7 mouse cellular contexts compared by ENCODE assay signal in the genomic region with DNA sequence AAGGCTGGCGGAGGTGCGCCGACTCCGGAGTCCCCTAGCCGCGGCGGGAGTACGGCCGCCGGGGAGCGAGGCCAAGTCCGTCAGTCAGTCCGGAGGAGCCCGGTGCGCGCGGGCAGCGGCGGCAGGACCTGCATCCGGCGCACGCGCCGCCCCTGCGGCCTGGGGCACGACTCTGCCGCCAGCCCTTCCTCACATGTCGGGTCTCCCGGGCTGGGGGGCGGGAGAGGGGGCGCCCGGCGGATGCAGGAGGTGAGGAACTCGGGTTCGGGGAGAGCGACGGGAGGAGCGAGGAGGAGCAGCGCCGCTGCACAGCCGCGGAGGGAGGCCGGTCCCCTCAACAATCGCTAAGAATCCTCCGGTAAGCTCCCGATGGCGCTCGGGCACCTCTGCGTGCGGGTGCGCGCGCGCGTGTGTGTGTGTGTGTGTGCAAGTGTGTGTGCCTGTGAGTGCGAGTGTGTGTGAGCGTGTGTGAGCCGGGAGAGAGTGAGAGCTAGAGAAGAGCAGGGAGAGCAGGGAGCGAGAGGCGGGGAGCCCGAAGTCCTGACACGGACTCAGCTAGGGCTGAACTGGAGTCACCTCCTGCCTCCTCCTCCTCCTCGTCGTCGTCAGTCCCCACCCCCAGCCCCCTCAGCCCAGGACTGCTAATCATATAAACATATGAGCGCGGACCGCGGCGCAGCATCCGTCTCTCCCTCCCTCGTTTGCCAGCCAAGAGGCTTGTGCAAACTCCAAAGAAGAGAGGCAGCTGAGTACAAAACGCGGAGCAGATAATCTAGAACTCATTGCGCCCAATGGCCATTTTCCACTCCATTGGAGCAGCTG. TPM values are rescaled to one million over a fixed set of nuclear protein-coding genes. Genes with fewer than 3 reads are reported as not detected.
DNase-seq lines count a peak whose midpoint lies in the region; ATAC-seq and TF ChIP-seq lines count a peak whose summit lies in the region.

No protein-coding gene starts in this region.

- peak overlapping the region; percentile 75 for H3K4me2 ChIP-seq in embryonic facial prominence, embryonic 13.5 days
- peak overlapping the region; percentile 81 for H3K4me2 ChIP-seq in limb, embryonic 12.5 days
- peak overlapping the region; percentile 80 for H3K4me2 ChIP-seq in midbrain, embryonic 13.5 days (replicated peaks)

- H3K4me1 ChIP-seq in embryonic facial prominence, embryonic 13.5 days: peaks cover 38% of the 10 kb centered on the region
- peaks cover 9% of the 10 kb centered on the region; the same call in 1 of the 2 replicates for H3K4me1 ChIP-seq in kidney, adult 2 months (ENCODE audit: control insufficient read depth, insufficient read depth, low read length)
- H3K4me1 ChIP-seq in limb, embryonic 12.5 days (replicated peaks): peaks cover 37% of the 10 kb centered on the region
- peaks cover 29% of the 10 kb centered on the region for H3K4me1 ChIP-seq in midbrain, embryonic 13.5 days (replicated peaks)

- WGBS in embryonic facial prominence, embryonic 13.5 days: under 1% methylated on average over 71 of the region's 75 CpGs
- under 1% methylated on average over 75 of the region's 75 CpGs for WGBS in kidney, adult 2 months
- under 1% methylated on average over 74 of the region's 75 CpGs for WGBS in limb, embryonic 12.5 days
- WGBS in midbrain, embryonic 13.5 days: under 1% methylated on average over 72 of the region's 75 CpGs

- H3K9ac ChIP-seq in embryonic facial prominence, embryonic 13.5 days: peak overlapping the region; percentile 100
- H3K9ac ChIP-seq in limb, embryonic 12.5 days (replicated peaks): peak overlapping the region; percentile 99
- peak overlapping the region; percentile 97 for H3K9ac ChIP-seq in midbrain, embryonic 13.5 days (replicated peaks)

- TF ChIP-seq POLR2A in kidney, adult 2 months (IDR thresholded peaks at IDR 0.05; ENCODE audit: low read depth, low read length): peak; percentile 81

- peak; percentile 90 to 93 for DNase-seq in adrenal gland, postnatal 36 days
- peak; percentile 91 to 92 for DNase-seq in heart, adult 18-20 months
- peak; percentile 91 for DNase-seq in kidney, adult 2 months
- peak; percentile 41 to 65 for DNase-seq in spleen, postnatal 10 days (ENCODE audit: low spot score in 2 of 2)

- H3K4me3 ChIP-seq in embryonic facial prominence, embryonic 13.5 days: peak overlapping the region; percentile 94
- H3K4me3 ChIP-seq in kidney, adult 2 months (ENCODE audit: insufficient read depth, low read depth, low read length): peak overlapping the region; percentile 80
- H3K4me3 ChIP-seq in limb, embryonic 12.5 days (replicated peaks): peak overlapping the region; percentile 82
- H3K4me3 ChIP-seq in midbrain, embryonic 13.5 days (replicated peaks): peak overlapping the region; percentile 91

- peak overlapping the region; percentile 100 for H3K27ac ChIP-seq in embryonic facial prominence, embryonic 13.5 days
- H3K27ac ChIP-seq in kidney, adult 2 months (ENCODE audit: insufficient read depth, low read depth, low read length): peak overlapping the region; percentile 85
- H3K27ac ChIP-seq in limb, embryonic 12.5 days: peak overlapping the region; percentile 100
- peak overlapping the region; percentile 100 for H3K27ac ChIP-seq in midbrain, embryonic 13.5 days

- H3K27me3 ChIP-seq in embryonic facial prominence, embryonic 13.5 days: no peaks in the 10 kb centered on the region
- no peaks in the 10 kb centered on the region for H3K27me3 ChIP-seq in kidney, adult 2 months (replicated peaks; ENCODE audit: control insufficient read depth, insufficient read depth, low read length)
- no peaks in the 10 kb centered on the region for H3K27me3 ChIP-seq in limb, embryonic 12.5 days
- peaks cover 6% of the 10 kb centered on the region; the same call in 1 of the 2 replicates for H3K27me3 ChIP-seq in midbrain, embryonic 13.5 days

- TF ChIP-seq CTCF in kidney, adult 2 months (conservative IDR thresholded peaks at IDR 0.05; ENCODE audit: insufficient read depth, insufficient read length, low read depth, low read length): no peak

- ATAC-seq in embryonic facial prominence, embryonic 13.5 days (ENCODE audit: insufficient number of reproducible peaks, insufficient read depth, low FRiP score, low TSS enrichment, low read depth): peak; percentile 86
- peak; percentile 85 for ATAC-seq in limb, embryonic 12.5 days (ENCODE audit: insufficient number of reproducible peaks, insufficient read depth, low FRiP score, low TSS enrichment, low read depth)
- ATAC-seq in midbrain, embryonic 13.5 days: peak; percentile 87

- no peaks in the 10 kb centered on the region for H3K36me3 ChIP-seq in embryonic facial prominence, embryonic 13.5 days
- no peaks in the 10 kb centered on the region for H3K36me3 ChIP-seq in kidney, adult 2 months (ENCODE audit: control insufficient read depth, insufficient read depth, low read length)
- no peaks in the 10 kb centered on the region for H3K36me3 ChIP-seq in limb, embryonic 12.5 days
- no peaks in the 10 kb centered on the region for H3K36me3 ChIP-seq in midbrain, embryonic 13.5 days

- no peaks in the 10 kb centered on the region for H3K9me3 ChIP-seq in embryonic facial prominence, embryonic 13.5 days
- no peaks in the 10 kb centered on the region for H3K9me3 ChIP-seq in limb, embryonic 12.5 days
- no peaks in the 10 kb centered on the region for H3K9me3 ChIP-seq in midbrain, embryonic 13.5 days

RNA-seq across cellular contexts. Expression of a gene that starts 1.1 kb away (rescaled TPM):
- 10 to 100 TPM; 71.9 to 94.9 TPM for total RNA-seq in adrenal gland, postnatal 36 days (2021)
- 123 and 128 TPM in 2 replicates for polyA plus RNA-seq in embryonic facial prominence, embryonic 13.5 days (2015; fragmentation: Nextera tagmentation; extraction: Ambion mirVana)
- 10 to 100 TPM; 45.9 to 50.0 TPM for total RNA-seq in heart, adult 18-20 months (2021)
- polyA plus RNA-seq in kidney, adult 2 months (2012; rRNA removed): 22.4 and 25.7 TPM in 2 replicates
- 101 and 111 TPM in 2 replicates for polyA plus RNA-seq in limb, embryonic 12.5 days (2016; fragmentation: Nextera tagmentation; extraction: Ambion mirVana)
- polyA plus RNA-seq in midbrain, embryonic 13.5 days (2015; fragmentation: Nextera tagmentation; extraction: Ambion mirVana): 120 and 125 TPM in 2 replicates

Comparison
In these comparisons a context has a peak if more than half of its experiments do, and no peak if none do; other contexts are left out.
1. Peak in every context shown above with its lines: DNase-seq, ATAC-seq, H3K4me3 ChIP-seq and H3K27ac ChIP-seq.